Mouse (Mus musculus): ENCODE results near the gene Emilin2. TPM values are rescaled to one million over a fixed set of nuclear protein-coding genes. Genes with fewer than 3 reads are reported as not detected.

Emilin2 gene
- polyA plus RNA-seq, 1 experiment from 2014 or later: 20.2 TPM

DNA sequence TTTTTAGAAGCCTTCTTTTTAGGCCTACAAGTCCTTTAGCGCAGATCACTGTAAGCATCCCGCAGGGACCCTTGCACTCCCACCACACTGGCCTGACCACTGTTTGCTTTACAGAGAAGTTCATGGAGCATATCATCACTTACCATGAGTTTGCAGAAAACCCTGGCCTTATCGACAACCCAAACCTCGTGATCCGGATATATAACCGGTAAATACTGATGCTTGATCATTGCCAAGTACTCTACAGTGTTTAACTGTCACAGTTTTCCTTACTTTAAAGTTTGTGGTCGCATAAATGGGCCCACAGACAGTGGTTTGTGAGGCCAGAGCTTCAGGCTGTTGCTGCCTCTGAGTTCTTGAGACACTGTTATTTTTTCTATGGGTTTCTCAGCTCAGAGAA, 73.3 kb downstream of the Emilin2 start:
- Histone ChIP-seq H3K36me3 (peaks cover 88% of the 10 kb centered on the region), H3K4me3 (no peak overlapping the region), H3K27ac (no peak overlapping the region), H3K9me3 (no peaks in the 10 kb centered on the region), H3K27me3 (ENCODE audit: insufficient read depth, poor library complexity, severe bottlenecking) (no peaks in the 10 kb centered on the region), H3K4me1 (replicated peaks) (no peaks in the 10 kb centered on the region)
- DNase-seq (ENCODE audit: low spot score): no peak
- WGBS: 96% methylated on average over 7 of the region's 7 CpGs

DNA sequence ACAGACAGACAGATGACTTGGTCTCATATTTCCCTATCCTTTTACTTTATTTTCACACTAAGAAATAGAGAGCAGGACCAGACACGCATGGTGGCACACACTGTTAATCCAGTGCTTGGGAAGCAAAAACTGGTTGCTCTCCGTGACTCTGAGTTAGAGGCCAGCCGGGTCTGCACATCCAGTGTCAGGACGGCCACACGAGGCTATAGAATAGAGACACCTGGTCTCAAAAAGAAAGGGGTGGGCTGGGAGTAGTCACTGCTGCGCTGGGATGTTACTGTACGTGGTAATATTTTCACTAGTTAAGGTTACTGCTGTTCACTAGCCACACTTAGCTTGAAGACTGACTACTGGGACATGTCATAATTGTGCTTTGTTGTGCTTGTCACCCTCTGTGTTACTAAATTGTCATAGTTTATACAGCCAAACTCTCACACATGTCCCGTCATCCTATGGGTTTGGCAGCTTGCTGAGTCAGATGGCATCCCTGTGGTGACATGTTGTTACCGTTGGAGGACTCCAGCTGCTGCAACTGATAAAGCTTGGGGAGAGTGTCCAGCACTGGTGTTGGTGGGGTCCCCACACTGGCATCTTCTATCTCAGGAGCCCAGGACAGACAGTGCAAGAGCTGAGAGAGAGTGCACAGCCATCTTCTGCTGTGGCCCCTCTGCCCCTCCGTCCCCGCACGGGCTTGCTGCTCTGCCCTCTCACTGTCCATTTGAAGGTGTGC, 76.4 kb downstream of the Emilin2 start:
- Histone ChIP-seq H3K36me3 (peaks cover 82% of the 10 kb centered on the region), H3K27me3 (ENCODE audit: insufficient read depth, poor library complexity, severe bottlenecking) (no peaks in the 10 kb centered on the region), H3K9me3 (no peaks in the 10 kb centered on the region), H3K4me3 (no peak overlapping the region), H3K27ac (no peak overlapping the region), H3K4me1 (replicated peaks) (no peaks in the 10 kb centered on the region)
- no peak for DNase-seq (ENCODE audit: low spot score)
- 88% methylated on average over 12 of the region's 12 CpGs for WGBS

DNA sequence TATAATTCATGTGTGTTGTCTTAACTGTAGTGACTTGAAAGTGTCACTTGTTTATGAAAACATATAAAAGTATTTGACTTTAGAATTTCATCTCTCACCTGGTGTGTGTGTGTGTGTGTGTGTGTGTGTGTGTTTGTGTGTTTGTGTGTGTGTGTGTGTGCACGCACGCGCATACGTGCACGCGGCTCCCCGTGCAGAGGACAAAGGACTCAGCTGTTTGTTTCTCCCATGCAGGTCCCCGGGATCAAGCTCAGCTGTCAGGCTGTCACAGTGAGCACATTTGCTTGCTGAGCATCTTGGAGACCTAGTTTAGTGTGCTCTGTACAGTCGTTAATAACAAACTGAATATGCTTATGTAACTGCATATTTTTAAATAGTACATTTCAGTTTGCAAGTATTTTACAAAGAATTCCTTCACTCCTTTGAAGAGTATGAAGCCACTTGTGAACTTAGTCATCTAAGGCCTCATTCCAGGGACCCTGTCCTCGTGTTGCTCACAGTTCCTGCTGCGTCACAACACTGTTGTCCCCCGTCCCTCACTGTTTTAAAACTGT, 77.7 kb downstream of the Emilin2 start:
- H3K4me1 ChIP-seq (replicated peaks): no peaks in the 10 kb centered on the region
- WGBS: 92% methylated on average over 12 of the region's 12 CpGs
- H3K36me3 ChIP-seq: peaks cover 84% of the 10 kb centered on the region
- H3K4me3 ChIP-seq: no peak overlapping the region
- no peak for DNase-seq (ENCODE audit: low spot score)
- no peaks in the 10 kb centered on the region for H3K27me3 ChIP-seq (ENCODE audit: insufficient read depth, poor library complexity, severe bottlenecking)
- H3K9me3 ChIP-seq: no peaks in the 10 kb centered on the region
- no peak overlapping the region for H3K27ac ChIP-seq

DNA sequence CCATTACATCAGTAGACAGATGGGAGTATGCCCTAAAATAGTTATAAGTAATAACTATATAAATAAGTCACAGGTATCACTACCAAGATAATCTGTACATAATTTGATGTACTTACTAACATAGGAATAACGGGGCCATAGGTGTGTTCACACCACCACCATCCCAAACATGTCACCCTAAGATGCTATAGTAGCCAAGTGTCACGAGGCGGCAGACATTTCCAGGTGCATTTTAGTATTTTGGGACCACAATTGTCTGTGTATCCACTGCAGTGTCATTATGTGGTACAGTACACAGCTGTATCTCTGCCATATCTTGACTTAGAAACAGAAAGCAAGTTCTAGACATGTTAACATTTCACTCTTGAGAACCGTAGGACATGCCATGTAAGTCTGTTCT, 78.6 kb downstream of the Emilin2 start:
- no peak overlapping the region for H3K4me3 ChIP-seq
- H3K4me1 ChIP-seq (replicated peaks): no peaks in the 10 kb centered on the region
- H3K27me3 ChIP-seq (ENCODE audit: insufficient read depth, poor library complexity, severe bottlenecking): no peaks in the 10 kb centered on the region
- DNase-seq (ENCODE audit: low spot score): no peak
- no peak overlapping the region for H3K27ac ChIP-seq
- H3K9me3 ChIP-seq: no peaks in the 10 kb centered on the region
- WGBS: 96% methylated on average over 4 of the region's 4 CpGs
- H3K36me3 ChIP-seq: peaks cover 75% of the 10 kb centered on the region

DNA sequence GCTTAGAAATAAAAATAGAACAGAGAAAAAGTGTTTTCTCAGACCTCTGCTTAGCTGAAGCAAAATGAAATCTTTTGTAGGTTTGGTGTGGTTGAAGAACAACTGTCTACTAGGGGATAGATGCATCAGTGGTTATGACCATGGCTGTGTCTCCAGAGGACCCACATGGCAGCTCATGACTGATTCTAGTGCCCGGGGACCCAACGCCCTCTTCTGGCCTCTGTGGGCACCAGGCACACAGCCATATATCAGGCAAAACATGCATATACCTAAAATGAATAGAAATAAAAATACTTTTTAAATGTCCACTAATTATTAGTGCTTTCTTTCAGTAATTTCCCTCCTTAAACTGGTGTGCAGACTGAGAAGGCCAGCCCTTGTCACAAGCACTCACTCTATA, 79.8 kb downstream of the Emilin2 start:
- H3K27ac ChIP-seq: no peak overlapping the region
- no peaks in the 10 kb centered on the region for H3K4me1 ChIP-seq (replicated peaks)
- H3K27me3 ChIP-seq (ENCODE audit: insufficient read depth, poor library complexity, severe bottlenecking): no peaks in the 10 kb centered on the region
- no peaks in the 10 kb centered on the region for H3K9me3 ChIP-seq
- WGBS: 94% methylated on average over 2 of the region's 2 CpGs
- no peak for DNase-seq (ENCODE audit: low spot score)
- peaks cover 63% of the 10 kb centered on the region for H3K36me3 ChIP-seq
- no peak overlapping the region for H3K4me3 ChIP-seq

DNA sequence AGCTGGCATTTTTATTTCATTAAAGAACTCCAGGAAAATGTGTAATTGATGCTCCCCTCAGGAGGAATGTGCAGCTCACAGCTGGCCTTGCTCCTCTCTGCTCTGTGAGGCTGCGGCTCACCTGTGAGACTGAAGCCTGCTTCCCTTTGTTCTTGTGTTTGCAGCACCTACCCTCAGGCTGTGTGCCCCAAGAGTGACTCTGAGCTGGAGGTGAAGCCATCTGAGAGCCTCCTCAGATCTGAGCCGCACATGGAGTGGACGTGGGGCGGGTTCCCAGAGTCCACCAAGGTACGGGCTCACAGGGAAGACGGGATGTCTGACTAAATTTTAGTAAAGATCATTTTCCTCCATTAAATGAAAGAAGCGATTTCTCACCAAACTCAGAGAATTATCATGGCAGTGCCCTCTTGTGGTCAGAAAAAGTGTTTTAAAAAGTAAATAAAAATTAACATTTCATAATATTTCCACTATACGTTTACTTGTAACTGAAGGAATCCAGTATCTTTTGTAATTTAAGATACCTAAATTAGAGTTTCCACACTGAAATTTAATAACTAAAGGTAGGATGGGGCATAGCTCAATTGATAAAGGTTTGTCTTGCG, 81.6 kb downstream of the Emilin2 start:
- DNase-seq (ENCODE audit: low spot score): no peak
- Histone ChIP-seq H3K4me3 (no peak overlapping the region), H3K27ac (no peak overlapping the region), H3K9me3 (no peaks in the 10 kb centered on the region), H3K36me3 (peaks cover 47% of the 10 kb centered on the region), H3K27me3 (ENCODE audit: insufficient read depth, poor library complexity, severe bottlenecking) (no peaks in the 10 kb centered on the region), H3K4me1 (replicated peaks) (no peaks in the 10 kb centered on the region)
- WGBS: 87% methylated on average over 9 of the region's 9 CpGs

DNA sequence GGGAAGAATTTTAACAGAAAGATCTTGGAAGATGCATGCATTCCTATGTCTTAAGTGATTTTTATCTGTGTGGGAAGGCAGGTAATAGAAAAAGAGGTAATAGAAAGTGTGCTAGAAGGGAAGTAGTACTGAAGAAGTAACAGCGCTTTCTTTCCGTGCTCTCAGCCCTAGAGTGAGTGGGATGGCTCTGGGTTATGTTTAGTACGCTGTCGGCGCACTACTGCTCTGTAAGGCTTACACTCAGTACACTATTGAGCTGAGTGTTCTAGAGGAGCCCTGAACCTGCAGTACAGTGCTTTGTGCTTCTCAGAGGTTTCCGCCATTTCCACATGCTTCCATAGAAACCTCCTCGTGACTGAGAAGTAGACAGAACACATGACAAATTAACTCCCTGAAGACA, 83.1 kb downstream of the Emilin2 start:
- DNase-seq (ENCODE audit: low spot score): no peak
- Histone ChIP-seq H3K4me1 (replicated peaks) (no peaks in the 10 kb centered on the region), H3K9me3 (no peaks in the 10 kb centered on the region), H3K36me3 (peaks cover 37% of the 10 kb centered on the region), H3K27me3 (ENCODE audit: insufficient read depth, poor library complexity, severe bottlenecking) (no peaks in the 10 kb centered on the region), H3K4me3 (no peak overlapping the region), H3K27ac (no peak overlapping the region)
- WGBS: 90% methylated on average over 7 of the region's 7 CpGs

DNA sequence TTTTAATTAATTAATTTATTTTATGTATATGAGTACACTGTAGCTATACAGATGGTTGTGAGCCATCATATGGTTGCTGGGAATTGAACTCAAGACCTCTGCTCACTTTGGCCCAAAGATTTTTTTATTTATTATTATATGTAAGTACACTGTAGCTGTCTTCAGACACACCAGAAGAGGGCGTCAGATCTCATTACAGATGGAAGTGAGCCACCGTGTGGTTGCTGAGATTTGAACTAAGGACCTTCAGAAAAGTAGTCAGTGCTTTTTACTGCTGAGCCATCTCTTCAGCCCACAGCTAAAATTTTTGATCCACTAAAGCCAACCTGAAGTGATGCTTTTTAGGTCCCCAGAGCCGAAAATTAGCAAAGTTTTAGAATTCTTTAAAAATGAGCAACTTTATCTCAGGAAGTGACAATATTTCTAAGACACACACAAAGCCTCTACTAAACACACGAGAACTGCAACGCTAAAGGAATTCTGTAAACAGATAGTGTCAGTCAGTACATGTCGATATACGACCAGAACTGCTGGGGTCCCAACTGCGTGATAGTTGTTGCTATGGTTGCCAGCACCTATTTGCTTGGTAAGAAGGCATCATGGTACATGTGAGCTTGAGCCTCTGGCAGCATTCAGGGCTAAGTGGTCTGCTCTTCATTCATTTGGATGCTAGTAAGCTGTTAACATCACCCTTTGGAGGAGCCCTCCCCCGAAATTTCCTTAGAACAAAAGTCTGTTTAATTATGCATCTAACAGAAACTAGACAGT, 84.5 kb downstream of the Emilin2 start:
- 88% methylated on average over 9 of the region's 9 CpGs for WGBS
- no peak for DNase-seq (ENCODE audit: low spot score)
- no peak overlapping the region for H3K27ac ChIP-seq

DNA sequence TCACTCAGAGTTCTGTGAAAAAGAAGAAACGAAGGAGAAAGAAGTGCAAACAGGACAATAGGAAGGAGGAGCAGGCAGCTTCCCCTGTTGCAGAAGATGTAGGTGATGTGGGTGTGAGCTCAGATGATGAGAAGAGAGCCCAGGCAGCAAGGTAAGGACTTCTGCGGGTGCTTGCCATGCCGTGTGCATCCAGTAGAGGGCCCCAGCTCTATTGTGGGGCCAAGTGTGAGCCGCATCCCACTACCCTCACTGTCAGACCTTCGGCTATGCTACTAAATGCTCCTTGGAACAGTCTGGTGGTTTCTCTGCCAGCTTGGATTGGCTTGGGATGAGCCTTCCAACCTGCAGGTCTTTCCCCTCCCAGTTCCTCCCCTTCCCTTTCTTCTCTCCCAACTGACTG, 86.7 kb downstream of the Emilin2 start:
- H3K9me3 ChIP-seq: no peaks in the 10 kb centered on the region
- WGBS: 30% methylated on average over 5 of the region's 5 CpGs
- no peaks in the 10 kb centered on the region for H3K27me3 ChIP-seq (ENCODE audit: insufficient read depth, poor library complexity, severe bottlenecking)
- no peak overlapping the region for H3K4me3 ChIP-seq
- DNase-seq (ENCODE audit: low spot score): peak; percentile 39
- H3K4me1 ChIP-seq (replicated peaks): no peaks in the 10 kb centered on the region
- H3K27ac ChIP-seq: no peak overlapping the region
- peaks cover 10% of the 10 kb centered on the region for H3K36me3 ChIP-seq

More for the DNA sequence above, 84.5 kb downstream of the Emilin2 start:
- Histone ChIP-seq H3K4me3 (no peak overlapping the region), H3K4me1 (replicated peaks) (no peaks in the 10 kb centered on the region), H3K9me3 (no peaks in the 10 kb centered on the region), H3K36me3 (peaks cover 23% of the 10 kb centered on the region), H3K27me3 (ENCODE audit: insufficient read depth, poor library complexity, severe bottlenecking) (no peaks in the 10 kb centered on the region)

DNA sequence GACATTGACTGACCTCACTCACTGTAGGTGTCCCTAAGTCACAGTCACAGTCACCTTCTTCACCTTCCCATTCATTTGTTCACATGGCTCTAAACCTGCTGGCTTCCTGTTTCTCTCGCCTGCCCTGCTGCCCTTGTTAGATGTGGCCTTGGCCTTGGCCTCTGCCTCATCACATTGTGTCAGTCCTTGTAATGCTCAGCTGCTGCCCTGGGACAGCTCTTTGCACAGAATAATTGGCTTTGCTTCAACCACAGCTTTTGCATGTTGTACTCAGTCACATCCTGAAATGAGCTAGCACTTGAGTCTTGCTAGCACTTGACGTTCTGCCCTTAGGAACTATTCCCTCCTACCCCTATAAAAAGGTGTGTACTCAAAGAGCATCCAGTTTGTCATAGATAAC, 87.3 kb downstream of the Emilin2 start:
- no peak overlapping the region for H3K4me3 ChIP-seq
- H3K27me3 ChIP-seq (ENCODE audit: insufficient read depth, poor library complexity, severe bottlenecking): no peaks in the 10 kb centered on the region
- DNase-seq (ENCODE audit: low spot score): no peak
- H3K36me3 ChIP-seq: peaks cover 4% of the 10 kb centered on the region
- no peaks in the 10 kb centered on the region for H3K4me1 ChIP-seq (replicated peaks)
- no peak overlapping the region for H3K27ac ChIP-seq
- no peaks in the 10 kb centered on the region for H3K9me3 ChIP-seq
- 72% methylated on average over 2 of the region's 2 CpGs for WGBS

DNA sequence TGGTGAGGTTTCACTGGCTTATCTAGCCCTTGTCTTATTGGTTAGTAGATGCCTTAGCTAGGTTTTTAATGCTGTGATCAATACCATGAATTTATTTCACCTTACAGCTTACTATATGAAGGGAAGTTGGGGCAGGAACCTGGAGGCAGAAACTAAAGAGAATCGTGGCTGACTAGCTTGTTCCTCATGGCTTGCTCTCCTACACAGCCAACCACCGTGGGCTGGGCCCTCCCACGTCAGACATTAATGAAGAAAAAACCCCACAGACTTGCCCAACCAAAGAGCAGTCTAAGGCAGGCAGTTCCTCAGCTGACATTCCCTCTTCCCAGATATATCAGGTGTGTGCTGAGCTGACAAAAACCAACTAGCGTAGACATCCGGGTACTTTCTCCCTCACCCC, 88.1 kb downstream of the Emilin2 start:
- Histone ChIP-seq H3K27ac (no peak overlapping the region), H3K4me3 (no peak overlapping the region), H3K4me1 (replicated peaks) (no peaks in the 10 kb centered on the region), H3K9me3 (no peaks in the 10 kb centered on the region), H3K27me3 (ENCODE audit: insufficient read depth, poor library complexity, severe bottlenecking) (no peaks in the 10 kb centered on the region), H3K36me3 (peaks cover 11% of the 10 kb centered on the region)
- DNase-seq (ENCODE audit: low spot score): no peak
- WGBS: 81% methylated on average over 5 of the region's 5 CpGs

DNA sequence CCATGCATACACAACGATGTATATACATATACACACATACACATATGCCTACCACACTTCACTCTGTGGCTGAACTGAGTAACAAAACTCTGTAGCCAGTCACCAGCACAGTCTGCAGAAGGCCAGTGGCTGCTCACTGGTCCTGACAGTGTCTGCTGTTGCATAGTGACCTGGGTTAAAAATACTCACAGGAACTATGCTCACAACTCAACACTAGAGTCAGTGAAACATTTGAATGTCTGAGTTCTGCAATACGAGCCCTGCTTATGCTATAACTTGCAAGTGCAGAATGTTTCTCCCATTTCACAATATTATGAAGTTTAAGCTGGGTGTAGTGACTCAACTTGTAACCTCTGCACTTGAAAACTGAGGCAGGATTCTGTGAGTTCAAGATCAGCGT, 90.4 kb downstream of the Emilin2 start:
- DNase-seq (ENCODE audit: low spot score): no peak
- Histone ChIP-seq H3K27me3 (ENCODE audit: insufficient read depth, poor library complexity, severe bottlenecking) (no peaks in the 10 kb centered on the region), H3K4me3 (no peak overlapping the region), H3K4me1 (replicated peaks) (no peaks in the 10 kb centered on the region), H3K9me3 (0 out of 2 replicates have a peak, but pooled peaks cover 3% of the 10 kb centered on the region), H3K36me3 (peaks cover 30% of the 10 kb centered on the region), H3K27ac (no peak overlapping the region)
- 90% methylated on average over 3 of the region's 3 CpGs for WGBS
